Mouse (Mus musculus) c-Kit-negative CD71-positive TER-119-positive erythroid progenitor cells, embryonic 14.5 days (primary cell): ENCODE results near the gene Lamc3.
"Not testable (repeated sequence)": the region's sequence is repeated elsewhere in the genome, so short reads cannot be mapped to it uniquely, and the experiment has no call there.

Source experiments
- DNase-seq: peaks from one replicate; pipeline ENCODE4 v3.0.0-alpha.2; 2013; ENCODE audit warnings: low read depth, low spot score

The Lamc3 gene

GRCm38 (mm10) chr2:31876446-31876845 lies 10.6 kb upstream of the Lamc3 start:
- DNase-seq = no peak

GRCm38 (mm10) chr2:31878610-31879009 lies 8.5 kb upstream of the Lamc3 start:
- no peak for DNase-seq

GRCm38 (mm10) chr2:31880868-31881267 lies 6.2 kb upstream of the Lamc3 start:
- no peak for DNase-seq

GRCm38 (mm10) chr2:31883061-31883460 lies 4.0 kb upstream of the Lamc3 start:
- no peak for DNase-seq

GRCm38 (mm10) chr2:31884806-31885205 lies 2.3 kb upstream of the Lamc3 start:
- no peak for DNase-seq

- DNase-seq = no peak
Measured at GRCm38 (mm10) chr2:31888871-31889270, 1.8 kb downstream of the Lamc3 start.

GRCm38 (mm10) chr2:31891219-31891618 lies 4.1 kb downstream of the Lamc3 start:
- no peak for DNase-seq

GRCm38 (mm10) chr2:31893110-31893669 lies 6.1 kb downstream of the Lamc3 start:
- DNase-seq = no peak

GRCm38 (mm10) chr2:31894221-31894870 lies 7.3 kb downstream of the Lamc3 start:
- no peak for DNase-seq

- DNase-seq = no peak
Measured at GRCm38 (mm10) chr2:31900932-31901331, 13.8 kb downstream of the Lamc3 start.

- peak; percentile 11 for DNase-seq
Measured at GRCm38 (mm10) chr2:31901659-31902362, 14.7 kb downstream of the Lamc3 start.

GRCm38 (mm10) chr2:31904089-31904488 lies 17.0 kb downstream of the Lamc3 start:
- no peak for DNase-seq

- DNase-seq = no peak
Measured at GRCm38 (mm10) chr2:31904622-31905021, 17.5 kb downstream of the Lamc3 start.

- no peak for DNase-seq
Measured at GRCm38 (mm10) chr2:31905682-31906081, 18.6 kb downstream of the Lamc3 start.

- DNase-seq = no peak
Measured at GRCm38 (mm10) chr2:31906407-31906806, 19.3 kb downstream of the Lamc3 start.

GRCm38 (mm10) chr2:31912575-31912974 lies 25.5 kb downstream of the Lamc3 start:
- no peak for DNase-seq

- DNase-seq = not testable (repeated sequence)
Measured at GRCm38 (mm10) chr2:31914213-31914612, 27.1 kb downstream of the Lamc3 start.

GRCm38 (mm10) chr2:31915112-31915511 lies 28.0 kb downstream of the Lamc3 start:
- peak; percentile 53 for DNase-seq

- no peak for DNase-seq
Measured at GRCm38 (mm10) chr2:31917636-31918035, 30.5 kb downstream of the Lamc3 start.

GRCm38 (mm10) chr2:31923645-31924044 lies 36.6 kb downstream of the Lamc3 start:
- no peak for DNase-seq

GRCm38 (mm10) chr2:31924811-31925210 lies 37.7 kb downstream of the Lamc3 start:
- no peak for DNase-seq

GRCm38 (mm10) chr2:31925936-31926335 lies 38.8 kb downstream of the Lamc3 start:
- no peak for DNase-seq

- DNase-seq = no peak
Measured at GRCm38 (mm10) chr2:31929664-31930063, 42.6 kb downstream of the Lamc3 start.
